Mouse (Mus musculus) olfactory bulb, adult 2 months (tissue): ENCODE results near the gene Rps6ka5.

Experiments used
- CTCF ChIP-seq: fragments of 200-500 bp; IDR thresholded peaks from 2 replicates; pipeline ENCODE4 v1.5.1; 2012; ENCODE audit warnings: low read depth, mild to moderate bottlenecking, low read length, moderate library complexity; ENCODE audit not compliant: insufficient read depth
- POLR2A ChIP-seq: fragments of 200-500 bp; IDR thresholded peaks from 2 replicates; pipeline ENCODE4 v1.6.1; 2012; ENCODE audit warnings: mild to moderate bottlenecking, low read depth, low read length, moderate library complexity; ENCODE audit not compliant: insufficient read depth

GRCm38 (mm10) chr12:100762663-100763425, 36.1 kb upstream of the Rps6ka5 start:
- TF ChIP-seq CTCF, result no peak
- no peak for TF ChIP-seq POLR2A
